Comparison of ENCODE assay signal across 8 mouse cellular contexts in the genomic region with DNA sequence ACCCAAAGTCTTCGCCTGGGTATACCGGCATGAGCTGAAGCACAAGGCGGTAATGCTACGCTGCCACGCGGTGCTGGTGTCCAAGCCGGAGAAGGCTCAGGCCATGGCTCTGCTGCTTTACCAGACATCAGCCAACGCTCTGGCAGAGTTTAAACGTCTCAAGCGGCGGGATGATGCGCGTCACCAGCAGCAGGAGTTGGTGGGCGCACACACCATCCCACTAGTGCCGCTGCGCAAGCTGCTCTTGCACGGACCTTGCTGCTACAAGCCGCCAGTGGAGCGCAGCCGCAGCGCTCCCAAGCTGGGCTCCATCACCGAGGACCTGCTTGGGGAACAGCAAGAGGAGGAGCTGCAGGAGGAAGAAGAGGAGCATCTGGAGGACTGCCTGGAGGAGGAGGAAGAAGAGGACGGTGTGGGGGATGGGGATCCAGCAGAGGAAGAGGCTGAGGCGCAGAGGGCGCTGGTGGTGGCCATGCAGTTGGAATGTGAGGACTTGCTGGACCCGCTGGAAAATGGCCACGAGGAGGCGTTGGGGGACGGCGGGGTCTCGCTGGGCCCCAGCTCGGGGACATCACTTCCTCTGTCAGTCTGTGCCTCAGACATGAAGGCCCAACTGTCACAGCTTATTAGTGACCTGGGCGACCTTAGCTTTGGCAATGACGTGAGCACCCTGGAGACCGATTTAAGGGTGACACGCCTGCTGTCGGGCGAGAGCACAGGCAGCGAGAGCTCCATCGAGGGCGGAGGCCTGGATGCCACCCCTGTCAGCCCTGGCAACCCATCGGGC. TPM values are rescaled to one million over a fixed set of nuclear protein-coding genes. Genes with fewer than 3 reads are reported as not detected.
DNase-seq lines count a peak whose midpoint lies in the region; ATAC-seq lines count a peak whose summit lies in the region.

No protein-coding gene starts in this region.

- peak overlapping the region; percentile 66 for H3K4me3 ChIP-seq in embryonic facial prominence, embryonic 11.5 days (ENCODE audit: low read depth, low read length)
- peak overlapping the region; percentile 61 for H3K4me3 ChIP-seq in liver, embryonic 12.5 days
- peak overlapping the region; percentile 70 for H3K4me3 ChIP-seq in neural tube, embryonic 11.5 days (ENCODE audit: low read depth, low read length)

- WGBS in embryonic facial prominence, embryonic 11.5 days, result 9% methylated on average over 42 of the region's 42 CpGs
- WGBS in liver, embryonic 12.5 days (ENCODE audit: insufficient replicate concordance), result 9% methylated on average over 42 of the region's 42 CpGs
- 8% methylated on average over 42 of the region's 42 CpGs for WGBS in neural tube, embryonic 11.5 days

- H3K9ac ChIP-seq in embryonic facial prominence, embryonic 11.5 days (replicated peaks; ENCODE audit: low read length), result peak overlapping the region; percentile 70
- H3K9ac ChIP-seq in liver, embryonic 12.5 days, result peak overlapping the region; percentile 60; the same call in 1 of the 2 replicates
- H3K9ac ChIP-seq in neural tube, embryonic 11.5 days (ENCODE audit: low read length), result peak overlapping the region; percentile 1

- H3K36me3 ChIP-seq in embryonic facial prominence, embryonic 11.5 days (replicated peaks; ENCODE audit: control insufficient read depth, insufficient read depth, low read depth, low read length), result no peaks in the 10 kb centered on the region
- no peaks in the 10 kb centered on the region for H3K36me3 ChIP-seq in liver, embryonic 12.5 days
- no peaks in the 10 kb centered on the region for H3K36me3 ChIP-seq in neural tube, embryonic 11.5 days (ENCODE audit: control insufficient read depth, insufficient read depth, low read length)

- H3K4me1 ChIP-seq in embryonic facial prominence, embryonic 11.5 days (ENCODE audit: control insufficient read depth, insufficient read depth, low read length), result peaks cover 17% of the 10 kb centered on the region
- H3K4me1 ChIP-seq in liver, embryonic 12.5 days, result peaks cover 49% of the 10 kb centered on the region
- peaks cover 15% of the 10 kb centered on the region for H3K4me1 ChIP-seq in neural tube, embryonic 11.5 days (ENCODE audit: control insufficient read depth, insufficient read depth, low read length)

- ATAC-seq in embryonic facial prominence, embryonic 11.5 days (replicated peaks; ENCODE audit: insufficient number of reproducible peaks, low FRiP score, low TSS enrichment, low read depth), result no peak
- ATAC-seq in liver, embryonic 12.5 days, result no peak
- peak; percentile 14; the same call in 1 of the 2 replicates for ATAC-seq in neural tube, embryonic 11.5 days (ENCODE audit: insufficient read depth, low FRiP score, low TSS enrichment)

- peaks cover 3% of the 10 kb centered on the region for H3K27me3 ChIP-seq in embryonic facial prominence, embryonic 11.5 days (ENCODE audit: control insufficient read depth, insufficient read depth, low read length)
- peaks cover 65% of the 10 kb centered on the region for H3K27me3 ChIP-seq in liver, embryonic 12.5 days (replicated peaks)
- H3K27me3 ChIP-seq in neural tube, embryonic 11.5 days (ENCODE audit: control insufficient read depth, insufficient read depth, low read length), result peaks cover 6% of the 10 kb centered on the region; the same call in 1 of the 2 replicates

- peak; percentile 45 for DNase-seq in ovary, postnatal 36 days (ENCODE audit: low spot score)
- no peak for DNase-seq in ovary, adult 18-20 months (ENCODE audit: low spot score)
- DNase-seq in embryonic facial prominence, embryonic 11.5 days (ENCODE audit: low spot score), result peak; percentile 64
- peak; percentile 63 to 67 for DNase-seq in heart, adult 9 months (ENCODE audit: low spot score in 2 of 2)
- peak; percentile 59 for DNase-seq in kidney, adult 9 months
- peak; percentile 76 for DNase-seq in neural tube, embryonic 11.5 days (ENCODE audit: low spot score)
- peak; percentile 65 for DNase-seq in thymus, postnatal 0 days (ENCODE audit: low spot score)

- peak overlapping the region; percentile 7; the same call in 1 of the 2 replicates for H3K27ac ChIP-seq in embryonic facial prominence, embryonic 11.5 days (replicated peaks; ENCODE audit: low read depth, low read length)
- H3K27ac ChIP-seq in liver, embryonic 12.5 days, result peak overlapping the region; percentile 64; the same call in 1 of the 2 replicates
- no peak overlapping the region for H3K27ac ChIP-seq in neural tube, embryonic 11.5 days (ENCODE audit: low read depth, low read length)

- H3K9me3 ChIP-seq in embryonic facial prominence, embryonic 11.5 days (replicated peaks; ENCODE audit: control insufficient read depth, low read length), result no peaks in the 10 kb centered on the region
- H3K9me3 ChIP-seq in liver, embryonic 12.5 days (replicated peaks), result no peaks in the 10 kb centered on the region
- H3K9me3 ChIP-seq in neural tube, embryonic 11.5 days (ENCODE audit: control insufficient read depth, low read length), result no peaks in the 10 kb centered on the region

- peak overlapping the region; percentile 94 for H3K4me2 ChIP-seq in embryonic facial prominence, embryonic 11.5 days (ENCODE audit: low read depth, low read length)
- peak overlapping the region; percentile 71 for H3K4me2 ChIP-seq in liver, embryonic 12.5 days
- H3K4me2 ChIP-seq in neural tube, embryonic 11.5 days (ENCODE audit: low read depth), result peak overlapping the region; percentile 95

RNA-seq across cellular contexts. Expression of a gene that starts 1.7 kb away (rescaled TPM):
- polyA plus RNA-seq in embryonic facial prominence, embryonic 11.5 days (2014; fragmentation: Nextera tagmentation; extraction: Ambion mirVana), result 10.4 and 10.9 TPM in 2 replicates
- polyA plus RNA-seq in liver, embryonic 12.5 days (2016; fragmentation: Nextera tagmentation; extraction: Ambion mirVana), result 8.8 and 9.2 TPM in 2 replicates
- 8.5 and 10.3 TPM in 2 replicates for polyA plus RNA-seq in neural tube, embryonic 11.5 days (2014; fragmentation: Nextera tagmentation; extraction: Ambion mirVana)
- polyA plus RNA-seq in thymus, postnatal 0 days (2015; fragmentation: Nextera tagmentation; extraction: Ambion mirVana), result 10.4 and 13.3 TPM in 2 replicates

RNA-seq across cellular contexts. Expression of a gene that starts 13.8 kb away (rescaled TPM):
- polyA plus RNA-seq in embryonic facial prominence, embryonic 11.5 days (2014; fragmentation: Nextera tagmentation; extraction: Ambion mirVana), result 78.0 and 87.0 TPM in 2 replicates
- polyA plus RNA-seq in liver, embryonic 12.5 days (2016; fragmentation: Nextera tagmentation; extraction: Ambion mirVana), result 49.2 and 50.9 TPM in 2 replicates
- 79.4 and 83.2 TPM in 2 replicates for polyA plus RNA-seq in neural tube, embryonic 11.5 days (2014; fragmentation: Nextera tagmentation; extraction: Ambion mirVana)
- polyA plus RNA-seq in thymus, postnatal 0 days (2015; fragmentation: Nextera tagmentation; extraction: Ambion mirVana), result 67.2 and 68.2 TPM in 2 replicates

RNA-seq across cellular contexts. Expression of a gene that starts 50.6 kb away (rescaled TPM):
- 24.3 and 24.7 TPM in 2 replicates for polyA plus RNA-seq in embryonic facial prominence, embryonic 11.5 days (2014; fragmentation: Nextera tagmentation; extraction: Ambion mirVana)
- polyA plus RNA-seq in liver, embryonic 12.5 days (2016; fragmentation: Nextera tagmentation; extraction: Ambion mirVana), result 1.5 and 1.7 TPM in 2 replicates
- polyA plus RNA-seq in neural tube, embryonic 11.5 days (2014; fragmentation: Nextera tagmentation; extraction: Ambion mirVana), result 32.8 and 34.9 TPM in 2 replicates
- polyA plus RNA-seq in thymus, postnatal 0 days (2015; fragmentation: Nextera tagmentation; extraction: Ambion mirVana), result 2.1 and 2.2 TPM in 2 replicates

Comparison
In these comparisons a context has a peak if more than half of its experiments do, and no peak if none do; other contexts are left out.
1. H3K9ac ChIP-seq: peak in every context shown above with its lines; median percentile 70 in embryonic facial prominence, embryonic 11.5 days; 60 in liver, embryonic 12.5 days; 1 in neural tube, embryonic 11.5 days.